Mouse (Mus musculus) cerebellum, adult 2 months (tissue): ENCODE results near the gene Igfn1. TPM values are rescaled to one million over a fixed set of nuclear protein-coding genes. Genes with fewer than 3 reads are reported as not detected.

Experiments
- DNase-seq, 2 experiments: peaks; one replicate each; pipeline ENCODE4 v3.0.0; 2021
- H3K27ac ChIP-seq: fragments of 200-500 bp; 2 replicates; pipeline ENCODE4 v1.5.1; 2012; ENCODE audit warnings: low read length, control low read depth, inconsistent platforms; ENCODE audit not compliant: insufficient read depth
- H3K27me3 ChIP-seq: fragments of 200-500 bp; 2 replicates; pipeline ENCODE4 v1.6.1; 2012; ENCODE audit warnings: inconsistent platforms, mild to moderate bottlenecking, low read length, moderate library complexity; ENCODE audit not compliant: control insufficient read depth, insufficient read depth
- H3K4me1 ChIP-seq: fragments of 200-500 bp; 2 replicates; pipeline ENCODE4 v1.6.1; 2011; ENCODE audit warnings: low read length; ENCODE audit not compliant: control insufficient read depth, insufficient read depth
- H3K4me3 ChIP-seq: fragments of 200-500 bp; replicated peaks from 2 replicates; pipeline ENCODE3; 2011; ENCODE audit warnings: mild to moderate bottlenecking, low read depth, low read length, control low read depth; ENCODE audit not compliant: insufficient read depth
- CTCF ChIP-seq: fragments of 200-500 bp; IDR thresholded peaks from 2 replicates; pipeline ENCODE4 v1.5.1; 2011; ENCODE audit warnings: low read depth, mild to moderate bottlenecking, control low read depth, low read length, moderate library complexity, borderline replicate concordance; ENCODE audit not compliant: insufficient read depth
- POLR2A ChIP-seq: fragments of 200-500 bp; IDR thresholded peaks from 2 replicates; pipeline ENCODE4 v1.6.1; 2011; ENCODE audit warnings: low read length, control low read depth, borderline replicate concordance; ENCODE audit not compliant: insufficient read depth
- WGBS: fragments of 180-500 bp; shearing (Covaris S2); methylation state at CpG from one replicate; pipeline ENCODE4 v1.1.7; 2018; 5-methylcytosine and 5-hydroxymethylcytosine counted together
- polyA plus RNA-seq: library from polyadenylated mRNA; depleted of rRNA; stranded (reverse); fragments of >200 nt; gene quantifications from 2 replicates; pipeline ENCODE4 v1.2.3, GENCODE M21; 2012

Gene Igfn1
- polyA plus RNA-seq, 1 experiment: 0.33 TPM

DNA sequence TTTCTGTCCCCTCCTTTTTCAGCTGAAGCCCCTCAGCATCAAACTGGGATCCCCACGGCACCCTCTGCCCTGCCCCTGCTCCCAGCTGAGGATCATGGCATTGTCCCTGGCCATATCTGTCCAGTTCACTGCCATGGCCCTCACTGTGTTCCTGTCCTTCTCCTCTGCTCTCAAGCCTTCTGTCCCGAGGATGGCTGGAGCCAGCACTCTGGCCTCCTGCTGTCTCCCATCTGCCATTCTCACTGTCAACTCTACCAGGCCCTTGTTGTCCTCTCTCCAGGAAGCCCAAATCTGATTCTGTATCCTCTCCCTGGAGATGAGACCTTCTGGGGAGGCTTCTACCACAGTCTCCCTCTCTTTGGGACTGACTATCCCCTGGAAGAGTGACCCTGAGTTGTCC, 35.7 kb downstream of the Igfn1 start:
- H3K27me3 ChIP-seq: no peaks in the 10 kb centered on the region

DNA sequence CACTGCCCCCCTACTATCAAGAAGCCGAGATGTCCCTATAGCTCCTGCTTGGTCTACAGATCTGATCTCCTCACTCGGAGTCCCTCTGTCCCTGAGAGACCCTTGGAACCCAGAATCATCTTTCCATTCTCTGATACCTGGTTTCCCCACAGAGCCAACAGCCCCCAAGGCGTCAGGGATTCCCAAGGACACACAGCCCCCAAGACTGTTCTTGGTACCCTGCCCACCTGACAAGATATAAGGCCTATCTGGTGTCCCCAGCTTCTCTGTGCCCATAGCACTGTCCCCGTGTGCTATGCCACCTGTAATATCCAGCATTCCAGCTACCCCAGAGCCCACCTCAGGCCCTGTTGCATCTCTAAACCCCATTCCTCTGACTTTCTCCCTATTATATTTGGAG, 38.4 kb downstream of the Igfn1 start:
- WGBS: over 99% methylated on average over 4 of the region's 4 CpGs
- no peak for TF ChIP-seq CTCF
- no peak for TF ChIP-seq POLR2A
- DNase-seq: no peak
- H3K4me1 ChIP-seq: peaks cover 36% of the 10 kb centered on the region
- H3K27me3 ChIP-seq: no peaks in the 10 kb centered on the region
- no peak overlapping the region for H3K27ac ChIP-seq
- H3K4me3 ChIP-seq: no peak overlapping the region

More for the DNA sequence above, 35.7 kb downstream of the Igfn1 start:
- H3K27ac ChIP-seq: peak overlapping the region; percentile 60
- no peak for TF ChIP-seq POLR2A
- TF ChIP-seq CTCF: no peak
- H3K4me3 ChIP-seq: no peak overlapping the region
- peaks cover 31% of the 10 kb centered on the region for H3K4me1 ChIP-seq
- peak; percentile 78 to 87 for DNase-seq
- 4% methylated on average over 2 of the region's 2 CpGs for WGBS

DNA sequence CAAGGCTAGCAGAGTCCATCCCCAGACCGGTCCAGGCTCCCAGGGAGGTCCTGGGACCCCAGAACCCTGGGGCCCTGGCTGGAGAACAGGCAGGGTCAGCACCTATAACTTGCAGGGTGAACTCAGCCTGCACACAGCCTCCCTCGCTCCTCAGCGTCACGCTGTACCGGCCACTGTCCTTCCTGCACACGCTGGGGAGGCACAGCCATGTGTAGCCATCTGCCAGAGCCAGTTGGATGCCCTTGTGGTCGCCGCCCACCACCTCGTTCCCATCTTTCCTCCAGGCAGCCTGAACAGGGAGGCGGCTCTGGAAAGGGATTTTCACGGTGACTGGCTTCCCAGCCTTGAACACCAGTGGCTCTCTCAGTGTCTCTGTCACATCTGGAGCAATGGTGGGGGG, 41.6 kb downstream of the Igfn1 start:
- TF ChIP-seq POLR2A (no peak), CTCF (no peak)
- Histone ChIP-seq H3K4me1 (peaks cover 15% of the 10 kb centered on the region), H3K27me3 (no peaks in the 10 kb centered on the region), H3K27ac (no peak overlapping the region), H3K4me3 (no peak overlapping the region)
- DNase-seq: no peak
- 36% methylated on average over 11 of the region's 11 CpGs for WGBS

DNA sequence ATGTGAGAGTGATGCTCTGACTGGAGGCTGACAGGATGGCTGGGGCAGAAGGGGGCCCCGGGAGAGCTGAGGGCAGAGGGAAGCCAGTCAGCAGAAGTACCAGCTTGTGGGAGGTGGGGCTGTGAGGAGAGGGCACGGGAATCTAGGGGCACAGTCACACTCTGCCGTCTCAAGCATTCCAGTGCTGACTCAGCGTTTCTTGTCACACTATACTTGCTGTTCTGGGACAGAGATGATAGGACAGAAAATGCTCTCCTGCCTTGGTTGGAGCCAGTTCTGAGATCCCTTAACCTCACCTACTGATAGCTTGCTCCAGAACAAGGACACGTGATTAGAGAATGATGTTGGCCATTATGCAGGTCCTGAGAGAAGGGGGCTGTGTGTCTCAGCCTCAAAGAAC, 43.0 kb downstream of the Igfn1 start:
- 78% methylated on average over 5 of the region's 5 CpGs for WGBS
- no peaks in the 10 kb centered on the region for H3K27me3 ChIP-seq
- TF ChIP-seq CTCF (no peak), POLR2A (no peak)
- no peak overlapping the region for H3K27ac ChIP-seq
- H3K4me1 ChIP-seq: peaks cover 4% of the 10 kb centered on the region
- no peak for DNase-seq
- no peak overlapping the region for H3K4me3 ChIP-seq

DNA sequence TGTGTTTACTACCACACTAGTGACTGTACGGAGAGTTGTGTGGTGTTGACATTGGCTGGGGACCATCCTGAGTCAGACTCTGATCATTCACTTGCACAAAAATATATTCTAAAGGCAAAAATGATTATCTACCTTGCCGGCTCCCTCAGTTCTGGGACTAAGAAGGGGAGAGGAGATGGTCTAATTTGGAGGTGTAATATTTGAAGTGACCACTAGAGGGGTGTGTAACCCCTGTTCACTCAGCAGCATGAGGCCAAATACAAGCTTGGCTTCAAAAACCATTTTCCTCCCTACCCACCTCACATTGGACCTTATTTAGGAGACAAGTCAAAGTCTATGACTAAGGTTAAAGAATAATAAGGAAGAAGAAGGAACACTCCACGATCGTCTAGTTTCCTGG, 47.7 kb downstream of the Igfn1 start:
- Histone ChIP-seq H3K27me3 (no peaks in the 10 kb centered on the region), H3K4me1 (no peaks in the 10 kb centered on the region; the same call in 1 of the 2 replicates), H3K27ac (no peak overlapping the region), H3K4me3 (no peak overlapping the region)
- 45% methylated on average over 4 of the region's 4 CpGs for WGBS
- TF ChIP-seq POLR2A (no peak), CTCF (peak; percentile 71)
- peak in 1 of 2 experiments; percentile 43 for DNase-seq

DNA sequence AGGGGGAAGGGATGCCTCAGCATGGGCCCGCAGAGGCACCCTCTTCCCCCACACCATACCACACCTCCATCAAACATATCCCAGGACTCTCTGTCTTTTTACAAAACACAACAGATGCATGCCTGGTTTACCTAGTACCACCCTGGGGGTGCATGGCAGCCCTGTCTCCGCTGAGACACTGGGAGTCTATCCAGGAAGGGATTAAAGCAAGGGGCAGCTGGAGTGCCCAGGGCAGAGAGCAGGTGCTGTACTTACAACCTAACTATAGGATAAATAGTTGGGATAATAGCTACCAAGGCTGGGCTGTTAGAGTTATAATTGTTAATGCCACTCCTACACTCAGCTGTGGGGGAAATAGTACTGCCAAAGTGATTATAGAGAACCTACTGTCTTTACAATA, 57.3 kb downstream of the Igfn1 start:
- Histone ChIP-seq H3K4me1 (no peaks in the 10 kb centered on the region), H3K27ac (no peak overlapping the region), H3K27me3 (no peaks in the 10 kb centered on the region), H3K4me3 (no peak overlapping the region)
- no peak for TF ChIP-seq CTCF
- TF ChIP-seq POLR2A: no peak
- WGBS: 54% methylated on average over 2 of the region's 2 CpGs
- DNase-seq: no peak

DNA sequence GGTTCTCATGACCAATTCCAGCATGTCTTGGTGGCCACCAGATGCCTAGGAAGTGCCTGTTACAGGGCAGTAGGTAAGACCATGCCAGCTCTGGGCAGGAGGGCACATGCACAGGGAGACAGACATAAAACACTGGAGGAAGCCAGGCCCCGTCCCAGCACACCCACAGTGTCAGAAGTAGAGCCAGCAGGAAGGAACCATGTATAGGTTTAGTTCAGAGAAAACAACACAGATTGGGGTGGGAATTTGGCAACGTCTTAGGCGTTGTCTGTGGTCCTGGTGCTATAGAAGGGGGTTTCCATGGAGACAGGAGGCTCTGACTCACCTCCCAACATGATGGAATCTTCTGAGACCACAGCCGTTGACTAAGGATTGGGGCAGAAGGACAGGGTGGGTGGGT, 59.9 kb downstream of the Igfn1 start:
- WGBS: 43% methylated on average over 4 of the region's 4 CpGs
- H3K27me3 ChIP-seq: no peaks in the 10 kb centered on the region
- H3K27ac ChIP-seq: no peak overlapping the region
- no peaks in the 10 kb centered on the region for H3K4me1 ChIP-seq
- no peak overlapping the region for H3K4me3 ChIP-seq
- DNase-seq: no peak
- TF ChIP-seq POLR2A: no peak
- TF ChIP-seq CTCF: no peak

DNA sequence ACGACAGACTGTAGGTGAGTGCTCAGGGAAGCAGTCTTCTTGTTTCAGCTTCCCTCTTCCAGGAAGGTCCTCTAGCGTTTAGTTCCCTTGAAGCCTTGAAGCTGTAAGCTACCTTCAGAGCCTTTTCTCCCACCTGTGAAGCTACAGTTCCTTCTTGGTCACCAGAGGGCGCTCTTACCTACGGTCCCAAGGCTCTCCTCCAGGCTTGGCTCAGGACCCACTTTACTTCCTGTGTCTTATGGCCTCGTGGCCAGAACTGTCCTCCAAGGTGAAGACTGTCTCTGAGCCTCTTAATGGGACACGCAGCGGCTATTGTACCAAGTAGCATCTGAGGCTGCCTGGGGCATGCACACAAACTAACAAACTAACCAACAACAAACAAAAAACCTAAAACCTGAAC, 60.4 kb downstream of the Igfn1 start:
- no peaks in the 10 kb centered on the region for H3K4me1 ChIP-seq
- no peaks in the 10 kb centered on the region for H3K27me3 ChIP-seq
- peak; percentile 39 to 47 for DNase-seq
- WGBS: 10% methylated on average over 7 of the region's 7 CpGs
- no peak overlapping the region for H3K27ac ChIP-seq
- TF ChIP-seq POLR2A (no peak), CTCF (peak; percentile 77; the same call in 1 of the 2 replicates)
- H3K4me3 ChIP-seq: no peak overlapping the region
